Mouse (Mus musculus) CD4-positive, CD25-positive, alpha-beta regulatory T cell, adult 2 months (primary cell): ENCODE data around the gene Ncf2.

Source experiments
- DNase-seq: peaks from one replicate; pipeline ENCODE4 v3.0.0-alpha.2; 2012; ENCODE audit warnings: low read depth, low spot score

The Ncf2 gene

GRCm38 (mm10) chr1:152831619-152832018 lies 31.6 kb downstream of the Ncf2 start:
- no peak for DNase-seq

GRCm38 (mm10) chr1:152832316-152832715 lies 32.3 kb downstream of the Ncf2 start:
- DNase-seq: no peak

- DNase-seq: no peak
These were observed 35.1 kb downstream of the Ncf2 start for GRCm38 (mm10) chr1:152835061-152835460.

GRCm38 (mm10) chr1:152838026-152838702 lies 38.2 kb downstream of the Ncf2 start:
- DNase-seq: no peak

- no peak for DNase-seq
These were observed 38.8 kb downstream of the Ncf2 start for GRCm38 (mm10) chr1:152838841-152839240.

GRCm38 (mm10) chr1:152840343-152840742 lies 40.3 kb downstream of the Ncf2 start:
- DNase-seq: no peak

- DNase-seq: no peak
These were observed 41.1 kb downstream of the Ncf2 start for GRCm38 (mm10) chr1:152841057-152841456.

GRCm38 (mm10) chr1:152844634-152845033 lies 44.6 kb downstream of the Ncf2 start:
- no peak for DNase-seq

GRCm38 (mm10) chr1:152845211-152845730 lies 45.3 kb downstream of the Ncf2 start:
- DNase-seq: no peak

GRCm38 (mm10) chr1:152846856-152847255 lies 46.9 kb downstream of the Ncf2 start:
- no peak for DNase-seq

GRCm38 (mm10) chr1:152869901-152870300 lies 69.9 kb downstream of the Ncf2 start:
- no peak for DNase-seq

GRCm38 (mm10) chr1:152871031-152871430 lies 71.0 kb downstream of the Ncf2 start:
- DNase-seq: no peak
